Mouse (Mus musculus): ENCODE measurements around the gene Lamb3.
A peak's percentile ranks its signal among the peaks of the same experiment; 100 is the strongest.

Gene Lamb3

GRCm38 (mm10) chr1:193349702-193350545 is 142.4 kb downstream of the Lamb3 start:
- no peak for DNase-seq

- DNase-seq, result no peak
These were observed 143.0 kb downstream of the Lamb3 start for GRCm38 (mm10) chr1:193350546-193350801.

GRCm38 (mm10) chr1:193351583-193351982 is 144.1 kb downstream of the Lamb3 start:
- peak; percentile 69 to 76 for DNase-seq

- DNase-seq, result peak in 1 of 2 experiments; percentile 56
These were observed 151.7 kb downstream of the Lamb3 start for GRCm38 (mm10) chr1:193359199-193359598.

- DNase-seq, result peak; percentile 64 to 71
These were observed 153.7 kb downstream of the Lamb3 start for GRCm38 (mm10) chr1:193361181-193361580.

GRCm38 (mm10) chr1:193362078-193362477 is 154.6 kb downstream of the Lamb3 start:
- DNase-seq, result no peak

GRCm38 (mm10) chr1:193363801-193364231 is 156.3 kb downstream of the Lamb3 start:
- DNase-seq, result peak; percentile 68 to 69

- peak; percentile 75 to 81 for DNase-seq
These were observed 160.6 kb downstream of the Lamb3 start for GRCm38 (mm10) chr1:193368055-193368454.

GRCm38 (mm10) chr1:193369091-193369490 is 161.6 kb downstream of the Lamb3 start:
- no peak for DNase-seq

GRCm38 (mm10) chr1:193370096-193370495 is 162.6 kb downstream of the Lamb3 start, which contains the start of gene Camk1g:
Gene Camk1g, minus strand, starts transcription at chr1:193370298.
- no peak for DNase-seq

- no peak for DNase-seq
These were observed 166.5 kb downstream of the Lamb3 start for GRCm38 (mm10) chr1:193373906-193374413.

- peak; percentile 78 to 83 for DNase-seq
These were observed 169.1 kb downstream of the Lamb3 start for GRCm38 (mm10) chr1:193376478-193377134.

GRCm38 (mm10) chr1:193379634-193380033 is 172.1 kb downstream of the Lamb3 start:
- DNase-seq, result peak; percentile 54 to 61

- DNase-seq, result no peak
These were observed 173.4 kb downstream of the Lamb3 start for GRCm38 (mm10) chr1:193380877-193381276.

- no peak for DNase-seq
These were observed 174.3 kb downstream of the Lamb3 start for GRCm38 (mm10) chr1:193381597-193382404.

GRCm38 (mm10) chr1:193382435-193382834 is 174.9 kb downstream of the Lamb3 start:
- DNase-seq, result no peak

- peak; percentile 78 to 80 for DNase-seq
These were observed 175.5 kb downstream of the Lamb3 start for GRCm38 (mm10) chr1:193382841-193383462.

- DNase-seq, result peak; percentile 97 to 99
These were observed 178.6 kb downstream of the Lamb3 start for GRCm38 (mm10) chr1:193386136-193386535.

- peak; percentile 71 to 79 for DNase-seq
These were observed 179.7 kb downstream of the Lamb3 start for GRCm38 (mm10) chr1:193387241-193387640.

GRCm38 (mm10) chr1:193389505-193389904 is 182.0 kb downstream of the Lamb3 start:
- DNase-seq, result peak in 1 of 2 experiments; percentile 62

- no peak for DNase-seq
These were observed 182.5 kb downstream of the Lamb3 start for GRCm38 (mm10) chr1:193390004-193390403.

- DNase-seq, result peak in 1 of 2 experiments; percentile 22
These were observed 184.8 kb downstream of the Lamb3 start for GRCm38 (mm10) chr1:193392266-193392665.

Measured in cerebellum, postnatal 10 days (tissue).